Mouse (Mus musculus) heart, postnatal 0 days (tissue): ENCODE results near the gene Phldb1.

Source experiments
- CTCF ChIP-seq: IDR thresholded peaks from 2 replicates; pipeline ENCODE4 v1.5.1; 2016; ENCODE audit warnings: antibody characterized with exemption, control low read depth, low read depth
- EP300 ChIP-seq: IDR thresholded peaks from 2 replicates; pipeline ENCODE4 v1.6.1; 2016; ENCODE audit warnings: antibody characterized with exemption, low read depth

DNA sequence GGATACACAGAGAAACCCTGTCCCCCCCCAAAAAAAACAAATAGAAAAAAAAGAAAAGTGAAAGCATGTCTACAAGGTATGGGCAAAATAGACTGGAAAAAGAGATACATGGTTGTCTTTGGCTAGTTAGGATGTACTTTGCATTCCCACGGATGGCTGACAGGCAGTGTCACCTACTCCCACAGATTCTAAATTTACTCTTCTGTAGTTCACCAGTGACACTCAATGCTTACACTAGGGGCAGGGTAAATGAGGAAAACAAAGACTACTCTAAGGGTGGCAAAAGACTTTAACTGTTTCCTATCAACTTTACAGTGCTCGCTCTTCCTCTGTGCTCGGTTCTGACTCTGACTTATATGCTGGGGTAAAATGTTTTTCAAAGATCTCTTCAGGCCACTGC is 11.7 kb upstream of the Phldb1 start:
- TF ChIP-seq EP300 (no peak), CTCF (no peak)
